Mouse (Mus musculus): ENCODE data around the gene Apoh. TPM values are rescaled to one million over a fixed set of nuclear protein-coding genes. Genes with fewer than 3 reads are reported as not detected.
A peak's percentile ranks its signal among the peaks of the same experiment; 100 is the strongest.

The Apoh gene
- polyA plus RNA-seq, 1 experiment from 2014 or later, result not detected

DNA sequence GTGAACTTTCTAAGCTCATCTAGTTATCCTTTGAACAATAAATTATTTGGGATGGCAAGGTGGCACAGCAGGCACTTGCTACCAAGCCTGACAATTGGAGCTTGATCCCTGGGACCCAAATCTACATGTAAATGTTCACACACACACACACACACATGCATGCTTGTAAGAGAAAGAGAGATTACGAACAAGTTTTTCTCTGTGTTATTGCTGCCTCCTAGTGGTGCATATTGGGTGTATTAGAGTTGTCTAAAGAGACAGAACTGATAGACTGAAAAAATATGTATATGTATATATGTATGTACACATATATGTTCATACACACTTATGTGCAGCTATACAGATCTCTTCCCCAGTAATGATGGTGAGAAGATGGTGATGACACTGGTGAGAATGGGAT is 75.4 kb downstream of the Apoh start:
- Histone ChIP-seq H3K36me3 (ENCODE audit: control insufficient read depth, insufficient read depth, low read length) (no peaks in the 10 kb centered on the region; the same call in 1 of the 2 replicates), H3K9ac (ENCODE audit: low read length) (no peak overlapping the region), H3K4me3 (ENCODE audit: low read depth, low read length) (no peak overlapping the region), H3K27ac (ENCODE audit: low read depth, low read length) (no peak overlapping the region), H3K4me2 (ENCODE audit: low read depth, low read length, severe bottlenecking) (no peak overlapping the region), H3K4me1 (replicated peaks; ENCODE audit: control insufficient read depth, insufficient read depth, low read length) (peaks cover 5% of the 10 kb centered on the region), H3K9me3 (ENCODE audit: control insufficient read depth, low read length) (no peaks in the 10 kb centered on the region), H3K27me3 (ENCODE audit: control insufficient read depth, insufficient read depth, low read length) (peaks cover 2% of the 10 kb centered on the region; the same call in 1 of the 2 replicates)
- ATAC-seq (replicated peaks; ENCODE audit: low FRiP score) (0 out of 2 replicates have a peak, but pooled peaks have one; percentile 27), DNase-seq (ENCODE audit: low spot score) (no peak)
- 30% methylated on average over 1 of the region's 1 CpGs for WGBS

DNA sequence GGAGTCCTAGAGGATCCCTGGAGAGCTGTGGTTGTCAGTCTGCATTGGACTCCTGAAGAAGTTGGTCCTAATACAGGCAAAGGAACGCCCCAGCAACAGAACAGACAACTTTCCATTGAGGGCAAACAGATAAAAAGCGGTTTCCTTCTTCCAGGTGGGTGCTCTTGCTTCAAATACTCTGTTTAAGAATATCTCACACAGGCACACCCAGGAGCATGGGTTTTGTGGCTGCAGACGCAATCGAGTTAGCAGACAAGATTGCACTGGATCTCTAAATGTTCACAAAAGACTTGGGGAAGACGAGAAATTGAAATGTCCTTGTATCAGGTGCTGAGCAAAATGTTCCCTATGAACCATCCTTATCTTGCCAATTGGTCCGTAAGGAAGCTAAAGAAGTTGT is 76.1 kb downstream of the Apoh start:
- WGBS, result 92% methylated on average over 6 of the region's 6 CpGs
- no peak overlapping the region for H3K4me2 ChIP-seq (ENCODE audit: low read depth, low read length, severe bottlenecking)
- H3K9ac ChIP-seq (ENCODE audit: low read length), result no peak overlapping the region
- H3K4me3 ChIP-seq (ENCODE audit: low read depth, low read length), result no peak overlapping the region
- peaks cover 7% of the 10 kb centered on the region for H3K4me1 ChIP-seq (replicated peaks; ENCODE audit: control insufficient read depth, insufficient read depth, low read length)
- H3K27me3 ChIP-seq (ENCODE audit: control insufficient read depth, insufficient read depth, low read length), result peaks cover 2% of the 10 kb centered on the region; the same call in 1 of the 2 replicates
- DNase-seq (ENCODE audit: low spot score) (no peak), ATAC-seq (replicated peaks; ENCODE audit: low FRiP score) (no peak)
- no peaks in the 10 kb centered on the region for H3K9me3 ChIP-seq (ENCODE audit: control insufficient read depth, low read length)
- H3K36me3 ChIP-seq (ENCODE audit: control insufficient read depth, insufficient read depth, low read length), result no peaks in the 10 kb centered on the region; the same call in 1 of the 2 replicates
- no peak overlapping the region for H3K27ac ChIP-seq (ENCODE audit: low read depth, low read length)

DNA sequence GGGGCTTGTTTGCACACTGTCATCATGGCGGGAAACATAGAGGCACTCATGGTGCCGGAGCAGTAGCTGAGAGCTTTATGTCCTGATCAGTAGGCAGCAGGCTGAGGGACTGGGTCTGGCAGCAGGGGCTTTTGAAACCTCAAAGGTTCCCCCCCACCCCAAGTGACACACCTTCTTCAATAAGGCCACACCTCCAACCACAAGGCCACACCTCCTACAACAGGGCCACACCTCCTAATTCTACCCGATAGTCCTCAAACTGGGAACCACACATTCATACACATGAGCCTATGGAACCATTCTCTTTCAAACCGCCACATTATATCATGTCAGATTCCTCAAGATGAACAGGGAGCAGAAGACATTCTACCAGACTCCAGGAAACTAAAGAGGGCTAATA is 77.6 kb downstream of the Apoh start:
- Histone ChIP-seq H3K9me3 (ENCODE audit: control insufficient read depth, low read length) (no peaks in the 10 kb centered on the region), H3K27ac (ENCODE audit: low read depth, low read length) (no peak overlapping the region)

DNA sequence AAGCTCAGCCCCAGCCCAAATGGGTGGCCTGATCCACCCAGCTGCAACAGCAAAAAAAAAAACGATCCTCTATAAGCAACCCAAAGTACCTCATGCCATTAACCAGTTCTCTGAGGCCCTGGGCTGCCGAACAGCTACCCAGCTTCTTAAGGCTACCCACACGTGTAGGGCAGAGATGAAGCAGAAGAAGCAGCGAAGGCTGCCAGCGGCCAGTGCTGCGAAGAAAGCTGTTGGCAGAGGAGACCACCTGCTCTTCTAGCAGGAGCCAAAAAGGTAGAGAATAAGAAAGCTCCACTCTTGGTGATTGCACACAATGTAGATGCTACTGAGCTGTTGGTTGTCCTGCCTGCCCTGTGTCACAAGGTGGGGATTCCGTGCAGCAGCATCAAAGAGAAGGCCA is 80.1 kb downstream of the Apoh start:
- 39% methylated on average over 7 of the region's 7 CpGs for WGBS
- Histone ChIP-seq H3K27me3 (ENCODE audit: control insufficient read depth, insufficient read depth, low read length) (peaks cover 2% of the 10 kb centered on the region; the same call in 1 of the 2 replicates), H3K4me1 (replicated peaks; ENCODE audit: control insufficient read depth, insufficient read depth, low read length) (peaks cover 9% of the 10 kb centered on the region), H3K36me3 (ENCODE audit: control insufficient read depth, insufficient read depth, low read length) (no peaks in the 10 kb centered on the region; the same call in 1 of the 2 replicates), H3K9ac (ENCODE audit: low read length) (no peak overlapping the region), H3K4me2 (ENCODE audit: low read depth, low read length, severe bottlenecking) (no peak overlapping the region), H3K4me3 (ENCODE audit: low read depth, low read length) (no peak overlapping the region), H3K27ac (ENCODE audit: low read depth, low read length) (no peak overlapping the region), H3K9me3 (ENCODE audit: control insufficient read depth, low read length) (no peaks in the 10 kb centered on the region)
- DNase-seq (ENCODE audit: low spot score), result no peak
- no peak for ATAC-seq (replicated peaks; ENCODE audit: low FRiP score)

More for the DNA sequence above, 77.6 kb downstream of the Apoh start:
- no peak for ATAC-seq (replicated peaks; ENCODE audit: low FRiP score)
- H3K9ac ChIP-seq (ENCODE audit: low read length), result no peak overlapping the region
- H3K4me1 ChIP-seq (replicated peaks; ENCODE audit: control insufficient read depth, insufficient read depth, low read length), result peaks cover 7% of the 10 kb centered on the region
- H3K27me3 ChIP-seq (ENCODE audit: control insufficient read depth, insufficient read depth, low read length), result peaks cover 2% of the 10 kb centered on the region; the same call in 1 of the 2 replicates
- no peak overlapping the region for H3K4me2 ChIP-seq (ENCODE audit: low read depth, low read length, severe bottlenecking)
- no peak for DNase-seq (ENCODE audit: low spot score)
- H3K36me3 ChIP-seq (ENCODE audit: control insufficient read depth, insufficient read depth, low read length), result no peaks in the 10 kb centered on the region; the same call in 1 of the 2 replicates
- WGBS, result 83% methylated on average over 4 of the region's 4 CpGs
- H3K4me3 ChIP-seq (ENCODE audit: low read depth, low read length), result no peak overlapping the region

DNA sequence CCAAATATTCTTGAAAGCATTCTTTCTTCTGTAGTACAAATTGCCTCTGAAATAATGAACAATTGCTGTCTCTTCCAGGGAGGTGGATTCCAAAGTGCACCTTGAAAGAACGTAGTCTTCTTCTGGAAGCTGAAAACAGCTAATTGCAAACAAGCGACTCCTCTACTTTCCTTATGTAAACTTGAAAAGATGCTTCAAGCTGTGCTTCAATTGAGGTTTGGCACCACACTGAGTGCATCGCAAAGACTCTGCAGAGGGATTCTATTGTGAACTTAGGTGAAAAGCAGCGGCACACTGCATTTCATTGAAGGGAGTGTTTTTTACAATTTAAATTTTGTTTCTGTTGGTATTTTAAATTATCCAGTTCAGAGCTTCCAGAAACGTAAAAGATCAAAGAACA is 81.0 kb downstream of the Apoh start:
- Histone ChIP-seq H3K36me3 (ENCODE audit: control insufficient read depth, insufficient read depth, low read length) (no peaks in the 10 kb centered on the region; the same call in 1 of the 2 replicates), H3K4me1 (replicated peaks; ENCODE audit: control insufficient read depth, insufficient read depth, low read length) (peaks cover 9% of the 10 kb centered on the region), H3K27me3 (ENCODE audit: control insufficient read depth, insufficient read depth, low read length) (peaks cover 2% of the 10 kb centered on the region; the same call in 1 of the 2 replicates), H3K9me3 (ENCODE audit: control insufficient read depth, low read length) (no peaks in the 10 kb centered on the region), H3K9ac (ENCODE audit: low read length) (no peak overlapping the region; the same call in 1 of the 2 replicates), H3K4me2 (ENCODE audit: low read depth, low read length, severe bottlenecking) (peak overlapping the region; percentile 69), H3K27ac (ENCODE audit: low read depth, low read length) (peak overlapping the region; percentile 68; the same call in 1 of the 2 replicates), H3K4me3 (ENCODE audit: low read depth, low read length) (peak overlapping the region; percentile 61)
- WGBS, result 2% methylated on average over 5 of the region's 5 CpGs
- peak; percentile 19 for ATAC-seq (replicated peaks; ENCODE audit: low FRiP score)
- DNase-seq (ENCODE audit: low spot score), result no peak

DNA sequence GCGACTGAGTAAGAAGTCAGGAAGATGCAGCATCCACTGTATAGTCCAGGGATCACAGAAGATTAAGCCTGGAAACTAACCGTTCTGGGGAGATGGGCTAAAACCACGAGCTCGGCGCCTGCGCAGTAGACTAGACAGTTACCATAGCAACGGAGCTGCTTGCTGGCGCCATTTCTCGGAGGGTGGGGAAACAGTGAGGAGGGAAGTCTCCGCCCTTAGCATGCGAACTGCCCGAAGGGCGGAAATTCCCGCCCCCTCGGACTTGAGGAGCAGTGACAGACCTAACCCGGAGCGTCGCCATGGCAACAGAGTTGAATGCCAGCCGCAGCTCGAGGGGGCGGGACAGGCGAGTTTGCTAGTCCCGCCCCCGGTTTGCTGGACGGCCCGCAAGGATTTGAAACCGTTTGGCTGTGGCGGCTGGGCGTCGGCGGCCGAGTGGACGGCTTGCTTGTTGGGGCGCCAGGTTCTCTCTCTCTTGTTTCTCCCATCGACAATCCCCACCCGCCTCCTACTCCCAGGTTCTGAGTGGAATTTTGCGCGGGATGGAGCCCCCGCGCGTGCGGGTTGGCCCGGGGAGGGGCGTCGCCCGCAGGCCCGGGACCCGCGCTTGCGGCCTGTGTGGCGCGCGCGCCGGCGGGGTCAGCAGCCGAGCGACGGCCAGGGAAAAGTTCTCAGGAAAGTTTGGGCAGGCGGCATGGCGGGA is 81.9 kb downstream of the Apoh start, which contains the start of gene Cep112:
Gene Cep112 (plus strand): TSS at position 304 of the 703 bp plus-strand sequence.
- H3K9ac ChIP-seq (ENCODE audit: low read length), result peak within 1 kb of the TSS; percentile 79
- peaks cover 2% of the 10 kb centered on the region; the same call in 1 of the 2 replicates for H3K27me3 ChIP-seq (ENCODE audit: control insufficient read depth, insufficient read depth, low read length)
- DNase-seq (ENCODE audit: low spot score) (peak; percentile 99), ATAC-seq (replicated peaks; ENCODE audit: low FRiP score) (peak; percentile 97)
- H3K36me3 ChIP-seq (ENCODE audit: control insufficient read depth, insufficient read depth, low read length), result no peaks in the 10 kb centered on the region; the same call in 1 of the 2 replicates
- under 1% methylated on average over 60 of the region's 61 CpGs for WGBS
- H3K9me3 ChIP-seq (ENCODE audit: control insufficient read depth, low read length), result no peaks in the 10 kb centered on the region
- H3K4me1 ChIP-seq (replicated peaks; ENCODE audit: control insufficient read depth, insufficient read depth, low read length), result peaks cover 9% of the 10 kb centered on the region
- peak within 1 kb of the TSS; percentile 68 for H3K27ac ChIP-seq (ENCODE audit: low read depth, low read length)
- H3K4me3 ChIP-seq (ENCODE audit: low read depth, low read length), result peak within 1 kb of the TSS; percentile 61
- H3K4me2 ChIP-seq (ENCODE audit: low read depth, low read length, severe bottlenecking), result peak within 1 kb of the TSS; percentile 69

DNA sequence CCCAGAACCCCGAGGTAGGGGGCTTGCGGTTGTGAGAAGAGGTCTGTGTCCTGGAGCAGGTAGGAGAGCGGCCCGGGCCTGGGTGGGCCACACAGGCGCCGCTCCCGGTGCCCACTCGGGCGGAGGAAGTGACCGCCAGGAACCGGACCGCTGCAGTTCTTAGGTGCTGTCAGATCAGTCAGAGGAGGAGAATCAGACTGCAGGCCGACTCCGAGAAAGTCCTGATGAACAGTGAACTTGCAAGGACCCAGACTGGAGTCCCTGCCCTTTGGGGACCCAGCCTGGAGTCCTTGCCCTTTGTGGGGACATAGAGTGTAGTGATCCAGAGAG is 82.4 kb downstream of the Apoh start:
- Histone ChIP-seq H3K4me2 (ENCODE audit: low read depth, low read length, severe bottlenecking) (peak overlapping the region; percentile 69), H3K27me3 (ENCODE audit: control insufficient read depth, insufficient read depth, low read length) (peaks cover 2% of the 10 kb centered on the region; the same call in 1 of the 2 replicates), H3K4me1 (replicated peaks; ENCODE audit: control insufficient read depth, insufficient read depth, low read length) (peaks cover 9% of the 10 kb centered on the region), H3K36me3 (ENCODE audit: control insufficient read depth, insufficient read depth, low read length) (no peaks in the 10 kb centered on the region; the same call in 1 of the 2 replicates), H3K27ac (ENCODE audit: low read depth, low read length) (0 out of 2 replicates have a peak overlapping the region, but pooled peaks have one; percentile 68), H3K9ac (ENCODE audit: low read length) (peak overlapping the region; percentile 79), H3K4me3 (ENCODE audit: low read depth, low read length) (peak overlapping the region; percentile 61), H3K9me3 (ENCODE audit: control insufficient read depth, low read length) (no peaks in the 10 kb centered on the region)
- WGBS, result 5% methylated on average over 14 of the region's 14 CpGs
- ATAC-seq (replicated peaks; ENCODE audit: low FRiP score), result peak; percentile 57
- DNase-seq (ENCODE audit: low spot score), result peak; percentile 77

DNA sequence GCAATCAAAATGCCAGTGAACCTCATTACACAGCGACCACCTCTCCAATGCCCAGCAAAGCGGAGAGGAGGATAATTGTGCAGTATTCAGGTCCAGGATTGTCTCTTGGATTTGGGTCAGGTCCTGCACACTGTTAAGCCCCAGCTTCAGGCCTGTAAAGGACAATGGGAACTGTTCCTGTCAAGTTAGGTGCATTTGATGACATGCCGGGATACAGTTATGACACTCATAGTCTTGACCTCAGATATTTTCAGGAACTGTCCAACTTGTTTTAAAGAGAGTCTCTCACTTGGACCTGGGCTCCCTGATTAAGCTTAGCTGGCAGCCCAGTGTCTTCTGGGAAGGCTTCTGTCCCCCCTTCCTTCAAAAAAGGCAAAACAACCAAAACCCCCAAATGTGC is 82.9 kb downstream of the Apoh start:
- H3K9ac ChIP-seq (ENCODE audit: low read length), result no peak overlapping the region

More for the DNA sequence above, 82.9 kb downstream of the Apoh start:
- H3K4me1 ChIP-seq (replicated peaks; ENCODE audit: control insufficient read depth, insufficient read depth, low read length), result peaks cover 9% of the 10 kb centered on the region
- H3K36me3 ChIP-seq (ENCODE audit: control insufficient read depth, insufficient read depth, low read length), result no peaks in the 10 kb centered on the region
- DNase-seq (ENCODE audit: low spot score), result no peak
- WGBS, result 87% methylated on average over 3 of the region's 3 CpGs
- peak overlapping the region; percentile 69 for H3K4me2 ChIP-seq (ENCODE audit: low read depth, low read length, severe bottlenecking)
- H3K27me3 ChIP-seq (ENCODE audit: control insufficient read depth, insufficient read depth, low read length), result peaks cover 2% of the 10 kb centered on the region; the same call in 1 of the 2 replicates
- H3K9me3 ChIP-seq (ENCODE audit: control insufficient read depth, low read length), result no peaks in the 10 kb centered on the region
- ATAC-seq (replicated peaks; ENCODE audit: low FRiP score), result no peak
- no peak overlapping the region for H3K27ac ChIP-seq (ENCODE audit: low read depth, low read length)
- peak overlapping the region; percentile 61; the same call in 1 of the 2 replicates for H3K4me3 ChIP-seq (ENCODE audit: low read depth, low read length)
